Mouse (Mus musculus) bone marrow macrophage, adult 2 months (primary cell): Measurements from ENCODE around the gene Usp29.

ENCODE experiments used
- CTCF ChIP-seq: IDR thresholded peaks from 2 replicates; pipeline ENCODE4 v1.5.1; 2012; ENCODE audit warnings: low read depth, mild to moderate bottlenecking, low read length, moderate library complexity
- POLR2A ChIP-seq: IDR thresholded peaks from 2 replicates; pipeline ENCODE4 v1.6.1; 2012; ENCODE audit warnings: mild to moderate bottlenecking, low read depth, low read length, borderline replicate concordance

GRCm38 (mm10) chr7:6729061-6729817 lies 1.1 kb upstream of the Usp29 start:
- TF ChIP-seq CTCF (no peak), POLR2A (no peak)
